Mouse (Mus musculus) cerebellum, adult 2 months (tissue): ENCODE results near the gene Zfp512b.

Experiments used
- CTCF ChIP-seq: fragments of 200-500 bp; IDR thresholded peaks from 2 replicates; pipeline ENCODE4 v1.5.1; 2011; ENCODE audit warnings: low read depth, mild to moderate bottlenecking, control low read depth, low read length, moderate library complexity, borderline replicate concordance; ENCODE audit not compliant: insufficient read depth
- POLR2A ChIP-seq: fragments of 200-500 bp; IDR thresholded peaks from 2 replicates; pipeline ENCODE4 v1.6.1; 2011; ENCODE audit warnings: low read length, control low read depth, borderline replicate concordance; ENCODE audit not compliant: insufficient read depth

DNA sequence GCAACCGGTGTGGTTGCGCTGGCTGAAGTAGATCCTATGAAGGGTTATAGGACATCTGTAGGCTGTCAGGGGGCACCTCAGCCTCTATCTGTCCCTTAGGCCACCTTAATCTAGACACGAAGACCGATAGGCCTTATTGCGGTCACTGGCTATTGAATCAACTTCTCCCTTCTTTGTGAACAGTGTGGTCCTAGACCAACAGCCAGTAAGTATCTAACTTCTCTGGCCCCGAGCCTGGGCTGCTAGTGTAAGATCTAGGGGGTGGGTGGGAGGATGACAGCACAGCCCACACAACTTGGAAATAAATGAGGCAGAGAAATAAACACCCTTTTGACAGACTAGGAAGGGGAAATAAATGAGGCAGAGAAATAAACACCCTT is 429 bp upstream of the Zfp512b start:
- TF ChIP-seq CTCF, result no peak
- TF ChIP-seq POLR2A, result no peak
